Mouse (Mus musculus): ENCODE data around the gene Six4.

- TF ChIP-seq CTCF (IDR thresholded peaks at IDR 0.05; ENCODE audit: extremely low read depth, insufficient read depth, low read length) (no peak), POLR2A (IDR thresholded peaks at IDR 0.05; ENCODE audit: extremely low read depth, insufficient read depth, low read length) (no peak)
Observed at GRCm38 (mm10) chr12:73140732-73141131, 27.5 kb upstream of the Six4 start.

All from cortical plate, adult 2 months (tissue).